Mouse (Mus musculus): ENCODE data around the gene S100a10. TPM values are rescaled to one million over a fixed set of nuclear protein-coding genes. Genes with fewer than 3 reads are reported as not detected.
A peak's percentile ranks its signal among the peaks of the same experiment; 100 is the strongest.
"Not testable (repeated sequence)": the region's sequence is repeated elsewhere in the genome, so short reads cannot be mapped to it uniquely, and the experiment has no call there.

The S100a10 gene
- 10 to 100 TPM; 42.2 to 48.1 TPM for total RNA-seq (2021)
- long read RNA-seq, experiment 1, transcript S100a10-201 (3 exons, 685 nt) = major isoform, 15 of 15 reads
- long read RNA-seq, experiment 1, partial matches to known transcripts = 0 of 15 reads
- long read RNA-seq, experiment 1, other reads (novel, unspliced or antisense) = 0 of 15 reads
- long read RNA-seq, experiment 2, transcript S100a10-201 (3 exons, 685 nt) = major isoform, 13 of 17 reads
- long read RNA-seq, experiment 2, partial matches to known transcripts = 4 of 17 reads
- long read RNA-seq, experiment 2, other reads (novel, unspliced or antisense) = 0 of 17 reads

DNA sequence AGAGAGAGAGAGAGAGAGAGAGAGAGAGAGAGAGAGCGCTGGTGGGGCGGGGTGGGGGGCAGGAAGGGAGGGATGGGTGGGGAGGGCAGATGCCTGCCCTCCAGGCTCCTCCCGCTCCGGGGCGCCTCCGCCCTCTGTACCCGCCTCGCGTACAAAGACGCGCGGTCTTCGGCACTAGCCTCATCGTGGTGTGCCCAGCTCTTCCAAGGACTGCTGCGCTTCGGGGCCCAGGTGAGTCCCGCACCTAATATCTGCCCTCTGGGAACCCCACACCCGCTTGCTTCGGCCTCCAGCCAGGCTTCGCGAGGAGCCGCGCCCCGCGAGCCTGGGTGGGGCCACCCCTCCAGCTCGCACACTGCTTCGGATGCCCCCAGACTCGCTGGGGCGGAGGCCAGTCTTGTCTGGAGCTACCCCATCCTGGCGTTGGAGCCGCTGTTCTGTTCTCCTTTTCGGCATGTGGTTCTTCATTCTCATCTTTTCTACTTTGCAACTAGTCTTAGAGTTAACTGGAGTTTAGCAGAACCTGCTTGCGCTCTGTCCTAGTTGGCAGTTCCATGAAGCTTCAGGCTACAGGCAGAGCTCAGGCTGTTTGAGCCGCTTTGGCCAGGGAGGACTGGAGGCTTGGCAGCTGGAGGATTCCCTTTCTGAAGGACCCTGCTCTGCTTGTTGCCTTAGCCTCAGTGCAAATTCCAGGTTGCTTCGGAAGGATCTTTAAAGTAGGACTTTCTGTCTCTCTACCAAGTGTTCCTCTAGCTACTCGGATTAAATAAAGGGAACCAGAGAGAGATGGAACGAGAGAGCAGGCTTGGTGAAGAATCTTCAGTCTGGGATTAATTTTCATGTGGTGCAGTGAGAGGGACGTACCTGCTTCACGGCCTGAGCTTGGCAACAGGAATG is at the start of gene S100a10:
S100a10 (plus strand) TSS at position 100 of the 897 bp plus-strand sequence.
- DNase-seq (ENCODE audit: low spot score) = peak; percentile 73

DNA sequence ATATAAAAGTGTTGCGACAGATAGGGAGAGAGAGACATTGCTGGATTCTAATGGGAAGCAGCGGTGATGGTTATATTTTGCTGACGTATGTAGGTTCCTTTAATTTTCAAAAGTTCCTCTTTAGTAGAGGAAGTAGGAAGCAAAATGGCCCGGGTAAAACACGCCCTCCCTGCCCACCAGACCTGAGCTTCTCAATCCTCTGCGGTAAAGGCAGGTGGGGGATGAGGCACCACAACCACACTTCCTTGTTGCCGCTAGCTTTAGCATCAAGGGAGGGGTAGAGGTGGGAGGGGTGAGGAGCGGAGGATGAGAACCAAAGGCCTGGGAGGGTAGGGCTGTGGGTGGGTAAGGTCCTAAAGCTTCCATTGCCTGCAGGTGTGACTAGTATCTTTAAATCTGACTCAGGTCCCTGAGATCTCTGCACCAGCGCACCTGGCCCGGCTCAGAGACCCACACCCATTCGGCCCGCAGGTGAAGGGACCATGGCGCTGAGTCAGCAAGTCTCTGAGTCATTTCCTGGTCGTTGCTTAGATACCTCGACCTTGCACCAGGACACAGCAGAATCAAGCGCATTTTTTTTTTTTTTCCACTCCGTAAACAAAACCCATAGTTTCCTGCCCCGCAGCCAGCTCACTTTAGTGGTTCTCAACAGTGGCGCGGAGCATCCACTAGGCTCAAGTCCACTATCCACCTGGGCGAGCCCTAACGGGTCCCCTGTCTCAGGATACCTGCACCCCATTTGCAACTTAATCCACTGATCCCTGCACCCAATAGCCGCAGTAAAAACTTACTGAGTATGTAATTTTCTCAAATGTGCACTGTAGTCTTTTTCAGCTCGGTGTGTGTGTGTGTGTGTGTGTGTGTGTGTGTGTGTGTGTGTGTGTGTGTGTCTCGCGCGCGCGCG is 48.7 kb upstream of the S100a10 start:
- no peak for DNase-seq (ENCODE audit: low spot score)

DNA sequence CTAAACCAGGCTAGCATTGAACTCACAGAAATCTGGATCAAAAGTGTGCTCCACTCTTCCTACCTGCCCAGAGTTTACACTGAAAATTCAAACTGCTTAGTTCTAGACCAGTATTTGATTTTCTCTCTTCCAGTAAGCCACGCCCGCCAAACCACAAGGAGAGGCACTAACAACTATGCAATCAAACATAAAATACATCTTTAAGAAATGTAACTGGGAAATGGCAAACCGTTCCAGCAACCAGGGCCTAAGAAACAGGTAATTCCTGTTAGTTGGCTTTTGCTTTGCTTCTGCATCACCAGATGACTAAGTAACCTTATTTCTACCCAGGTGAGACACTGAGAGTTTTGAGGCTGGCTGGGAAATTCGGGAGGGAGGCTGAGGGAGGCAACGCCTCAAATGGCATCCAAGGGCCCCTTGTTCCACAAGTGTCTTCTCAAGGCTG is 48.0 kb upstream of the S100a10 start:
- no peak for DNase-seq (ENCODE audit: low spot score)

DNA sequence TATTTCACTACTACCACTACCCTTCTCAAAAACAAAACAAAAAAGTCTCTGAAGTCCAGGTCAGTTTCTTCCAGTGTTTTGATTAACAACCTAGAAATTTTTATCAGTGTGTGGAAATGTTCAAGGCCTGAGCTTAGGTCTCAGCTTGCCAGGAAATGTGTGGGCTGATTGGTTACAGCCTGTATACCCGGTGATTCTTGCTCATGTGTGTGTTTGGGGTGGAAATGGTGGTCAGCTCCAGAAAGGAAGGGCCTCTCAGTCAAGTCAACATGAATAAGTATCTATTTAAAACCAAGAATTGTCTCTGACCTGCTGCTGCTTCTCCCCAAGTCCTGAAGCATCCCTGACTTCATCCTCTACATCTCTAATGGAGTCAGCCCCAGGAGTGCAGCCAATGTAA is 45.6 kb upstream of the S100a10 start:
- DNase-seq (ENCODE audit: low spot score) = no peak

DNA sequence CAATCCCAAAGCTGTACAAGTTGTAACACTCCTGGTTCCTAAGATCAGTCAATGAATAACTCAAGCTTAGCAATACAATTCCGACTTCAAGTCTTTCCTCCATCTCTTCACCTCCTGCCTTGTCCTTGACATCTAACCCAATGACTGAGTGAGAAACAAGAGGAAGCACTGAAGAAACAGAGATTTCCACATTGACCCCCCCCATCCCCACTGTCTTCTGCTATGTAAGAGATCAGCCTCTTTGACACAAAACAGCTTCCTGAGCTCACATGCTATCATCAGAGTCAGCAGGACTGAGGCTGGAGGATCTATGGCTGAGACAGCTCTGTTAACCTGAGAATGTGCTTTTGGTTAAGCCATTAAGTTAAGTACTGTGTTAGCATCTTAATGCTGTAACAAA is 43.8 kb upstream of the S100a10 start:
- no peak for DNase-seq (ENCODE audit: low spot score)

GRCm38 (mm10) chr3:93511801-93512200 is 43.1 kb upstream of the S100a10 start:
- DNase-seq (ENCODE audit: low spot score) = no peak

GRCm38 (mm10) chr3:93512386-93513101 is 42.3 kb upstream of the S100a10 start:
- DNase-seq (ENCODE audit: low spot score) = no peak

GRCm38 (mm10) chr3:93514628-93515027 is 40.3 kb upstream of the S100a10 start:
- no peak for DNase-seq (ENCODE audit: low spot score)

DNA sequence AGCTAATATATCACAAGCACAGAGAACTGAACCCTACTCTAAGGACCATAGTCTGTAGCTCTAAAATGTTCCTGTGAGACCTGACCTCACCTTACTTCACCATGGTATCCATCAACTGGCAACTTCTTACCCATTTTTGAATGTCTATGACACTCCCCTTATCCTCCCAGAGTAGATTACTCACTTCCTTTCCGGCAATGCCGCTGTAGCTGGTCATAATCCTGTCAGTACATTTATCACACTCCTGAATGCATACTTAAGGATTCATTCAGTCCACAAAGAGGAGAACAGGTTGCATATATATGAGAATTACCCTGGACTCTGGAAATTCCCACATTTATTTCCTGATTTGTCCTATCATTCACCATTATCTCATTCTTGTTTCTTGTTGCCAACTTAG is 37.5 kb upstream of the S100a10 start:
- no peak for DNase-seq (ENCODE audit: low spot score)

GRCm38 (mm10) chr3:93519856-93520329 is 35.0 kb upstream of the S100a10 start:
- no peak for DNase-seq (ENCODE audit: low spot score)

- DNase-seq (ENCODE audit: low spot score) = peak; percentile 55
These were observed 34.3 kb upstream of the S100a10 start, which contains the start of gene S100a11 for GRCm38 (mm10) chr3:93520330-93521193. TSS of gene S100a11 (plus strand) at chr3:93520488.

DNA sequence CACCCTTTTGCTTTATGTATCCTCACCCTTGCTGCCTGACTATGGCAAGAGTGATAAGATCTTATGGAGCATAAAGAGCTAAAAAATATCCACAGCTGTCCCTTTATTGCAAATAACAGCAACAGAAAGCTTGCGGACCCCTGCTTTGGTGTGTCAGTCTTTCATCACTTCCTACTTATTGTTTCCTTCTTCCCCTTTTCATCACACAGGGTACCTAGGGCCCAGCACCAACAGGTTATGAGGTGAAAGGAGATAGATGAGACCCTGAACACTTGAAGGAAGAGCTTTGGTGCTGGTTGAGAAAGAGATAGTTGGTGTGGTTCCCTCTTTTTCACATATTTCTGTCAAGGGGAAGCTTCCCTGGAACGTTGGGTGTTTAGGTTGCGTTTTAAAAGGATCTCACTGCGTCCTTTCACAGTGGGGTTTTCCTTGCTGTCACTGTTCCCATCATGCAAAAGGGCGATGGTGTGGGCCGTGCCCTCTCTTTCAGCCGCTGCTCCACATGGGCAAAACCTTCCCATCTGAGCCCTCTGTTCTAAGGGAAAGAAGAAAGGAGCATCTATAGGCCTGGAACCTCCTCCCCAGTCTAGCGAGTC is 33.3 kb upstream of the S100a10 start:
- DNase-seq (ENCODE audit: low spot score) = no peak

GRCm38 (mm10) chr3:93522611-93523010 is 32.3 kb upstream of the S100a10 start:
- DNase-seq (ENCODE audit: low spot score) = peak; percentile 79

DNA sequence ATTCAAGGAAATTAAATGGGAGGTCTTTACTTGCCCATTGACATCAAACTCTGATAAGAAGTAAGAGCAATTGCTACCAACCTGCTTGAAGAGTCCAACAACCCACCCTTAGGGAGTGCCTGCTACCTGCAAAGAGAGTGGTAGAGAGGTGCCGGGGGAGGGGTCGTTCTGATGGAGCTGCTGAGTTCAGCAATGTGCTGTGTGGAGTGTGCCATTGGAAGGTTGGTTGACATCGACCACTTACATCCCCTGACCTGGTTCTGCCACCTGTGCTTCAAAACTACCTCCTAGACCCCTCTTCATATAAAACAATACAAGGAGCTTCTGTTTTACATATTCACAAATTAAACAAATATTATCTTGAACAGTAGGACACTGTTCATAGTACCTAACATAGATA is 27.6 kb upstream of the S100a10 start:
- no peak for DNase-seq (ENCODE audit: low spot score)

GRCm38 (mm10) chr3:93528807-93529206 is 26.1 kb upstream of the S100a10 start:
- DNase-seq (ENCODE audit: low spot score) = no peak

- DNase-seq (ENCODE audit: low spot score) = peak; percentile 76
These were observed 17.8 kb upstream of the S100a10 start for GRCm38 (mm10) chr3:93537068-93537576.

- no peak for DNase-seq (ENCODE audit: low spot score)
These were observed 16.4 kb upstream of the S100a10 start for GRCm38 (mm10) chr3:93538486-93538885.

DNA sequence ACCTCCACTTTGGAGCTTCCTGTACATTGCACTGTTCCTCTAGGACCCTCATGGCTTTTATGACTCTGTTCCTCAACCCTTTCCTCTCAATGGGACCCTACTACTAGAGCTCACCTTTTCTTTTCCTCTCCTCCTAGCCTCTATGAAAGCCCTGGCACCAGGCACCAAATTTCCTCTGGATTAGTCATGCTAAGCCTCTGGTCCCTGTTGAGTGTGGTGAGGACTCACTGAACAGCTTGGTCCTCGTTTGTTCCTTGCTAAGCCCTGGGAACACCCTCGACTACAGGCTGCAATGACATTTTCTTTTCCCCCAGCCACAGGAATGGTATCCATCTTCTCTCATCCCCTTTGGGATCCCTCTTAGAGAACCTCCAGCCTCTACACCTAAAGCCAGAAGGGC is 13.4 kb upstream of the S100a10 start:
- DNase-seq (ENCODE audit: low spot score) = no peak

DNA sequence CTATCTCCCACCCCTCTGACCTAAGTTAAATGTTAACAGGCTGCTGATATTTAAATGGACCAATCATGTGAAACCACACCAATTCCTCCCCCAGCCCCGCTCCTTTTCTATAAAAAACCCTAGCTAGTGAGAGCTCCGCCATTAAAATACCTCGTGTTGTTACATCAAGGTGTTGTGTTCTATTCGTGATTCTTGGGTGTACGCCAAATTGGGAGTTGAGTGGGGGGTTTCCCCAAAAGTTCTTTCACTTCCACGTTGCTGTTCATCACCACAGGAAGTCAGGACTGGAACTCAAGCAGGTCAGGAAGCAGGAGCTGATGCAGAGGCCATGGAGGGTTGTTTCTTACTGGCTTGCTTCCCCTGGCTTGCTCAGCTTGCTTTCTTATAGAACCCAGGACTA is 10.7 kb upstream of the S100a10 start:
- not testable (repeated sequence) for DNase-seq (ENCODE audit: low spot score)

Data from gastrocnemius, adult 18-20 months (tissue).